Mouse (Mus musculus) heart, postnatal 0 days (tissue): Measurements from ENCODE around the gene Omt2a. TPM values are rescaled to one million over a fixed set of nuclear protein-coding genes. Genes with fewer than 3 reads are reported as not detected.

Experiments
- ATAC-seq: fragments of 200-750 bp; cut with Nextera tagmentation; 2 replicates; pipeline ENCODE4 v1.8.0; 2017; ENCODE audit warnings: low read depth, moderate number of reproducible peaks, moderate library complexity; ENCODE audit not compliant: insufficient read depth
- DNase-seq: peaks from one replicate; pipeline ENCODE4 v3.0.0-alpha.2; 2016; ENCODE audit warnings: low spot score
- H3K27ac ChIP-seq: fragments of 300-500 bp; sonication (generic); 2 replicates; pipeline ENCODE4 v1.5.1; 2014; ENCODE audit warnings: low read depth, mild to moderate bottlenecking
- H3K27me3 ChIP-seq: fragments of 300-500 bp; sonication (generic); 2 replicates; pipeline ENCODE4 v1.6.1; 2014; ENCODE audit warnings: low read length, mixed read lengths; ENCODE audit not compliant: control insufficient read depth, insufficient read depth
- H3K36me3 ChIP-seq: fragments of 300-500 bp; sonication (generic); replicated peaks from 2 replicates; pipeline ENCODE4 v1.6.1; 2014; ENCODE audit warnings: low read length, mixed read lengths; ENCODE audit not compliant: control insufficient read depth, insufficient read depth
- H3K4me1 ChIP-seq: fragments of 300-500 bp; sonication (generic); 2 replicates; pipeline ENCODE4 v1.6.1; 2014; ENCODE audit warnings: antibody characterized with exemption; ENCODE audit not compliant: control insufficient read depth, insufficient read depth
- H3K4me2 ChIP-seq: fragments of 300-500 bp; sonication (generic); 2 replicates; pipeline ENCODE4 v1.6.1; 2014; ENCODE audit warnings: low read depth, mild to moderate bottlenecking, low read length, moderate library complexity
- H3K4me3 ChIP-seq: fragments of 300-500 bp; sonication (generic); 2 replicates; pipeline ENCODE4 v1.5.1; 2014; ENCODE audit warnings: low read depth, low read length
- H3K9ac ChIP-seq: fragments of 300-500 bp; sonication (generic); replicated peaks from 2 replicates; pipeline ENCODE4 v1.6.1; 2014; ENCODE audit warnings: low read depth, low read length, mixed read lengths
- H3K9me3 ChIP-seq: fragments of 300-500 bp; sonication (generic); replicated peaks from 2 replicates; pipeline ENCODE4 v1.6.1; 2016; ENCODE audit warnings: low read length; ENCODE audit not compliant: control insufficient read depth
- CTCF ChIP-seq: IDR thresholded peaks from 2 replicates; pipeline ENCODE4 v1.5.1; 2016; ENCODE audit warnings: antibody characterized with exemption, control low read depth, low read depth
- EP300 ChIP-seq: IDR thresholded peaks from 2 replicates; pipeline ENCODE4 v1.6.1; 2016; ENCODE audit warnings: antibody characterized with exemption, low read depth
- WGBS: fragments of 180-500 bp; shearing (Covaris S2); extraction: QIAGEN DNeasy Blood & Tissue Kit; methylation state at CpG from one replicate; pipeline ENCODE4 v1.1.7; 2014; 5-methylcytosine and 5-hydroxymethylcytosine counted together
- polyA plus RNA-seq: library from polyadenylated mRNA; unstranded; fragments of >200 nt; fragmentation: Nextera tagmentation; extraction: Ambion mirVana; gene quantifications from 2 replicates; pipeline ENCODE4 v1.2.1, GENCODE M21; 2015
- total RNA-seq: library from RNA; depleted of rRNA; stranded (reverse); fragments of >200 nt; gene quantifications from 2 replicates; pipeline ENCODE4 v1.2.3, GENCODE M21; 2014; ENCODE audit warnings: low replicate concordance; rRNA removed

Omt2a gene
- total RNA-seq (not detected in 2 replicates), polyA plus RNA-seq (not detected in 2 replicates)

DNA sequence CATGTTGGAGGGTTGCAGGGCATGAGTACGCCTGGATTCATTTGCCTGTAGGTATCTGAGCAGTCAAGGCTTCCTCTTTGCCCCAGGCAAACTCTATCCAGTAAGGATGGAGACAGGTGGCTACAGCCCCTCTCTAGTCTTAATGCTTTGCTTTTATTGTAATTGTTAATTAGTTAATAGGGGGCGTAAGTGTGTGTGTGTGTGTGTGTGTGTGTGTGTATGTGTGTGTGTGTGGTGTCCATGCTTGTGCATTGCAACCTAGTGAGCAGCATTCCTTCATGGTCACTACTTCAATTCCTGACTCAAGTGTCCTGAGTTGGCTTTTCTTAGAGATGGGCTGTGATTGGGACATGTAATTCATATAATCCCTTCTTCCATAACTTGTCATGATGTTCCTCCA lies at the start of gene Omt2a:
Gene Omt2a (minus strand): TSS at position 101 of the 400 bp plus-strand sequence.
- Histone ChIP-seq H3K36me3 (no peaks in the 10 kb centered on the region), H3K4me3 (no peak within 1 kb of the TSS), H3K4me2 (no peak within 1 kb of the TSS), H3K4me1 (no peaks in the 10 kb centered on the region), H3K27ac (no peak within 1 kb of the TSS), H3K27me3 (no peaks in the 10 kb centered on the region), H3K9ac (no peak within 1 kb of the TSS), H3K9me3 (no peaks in the 10 kb centered on the region)
- TF ChIP-seq EP300 (no peak), CTCF (no peak)
- ATAC-seq (no peak), DNase-seq (no peak)
- WGBS = 62% methylated on average over 2 of the region's 2 CpGs

DNA sequence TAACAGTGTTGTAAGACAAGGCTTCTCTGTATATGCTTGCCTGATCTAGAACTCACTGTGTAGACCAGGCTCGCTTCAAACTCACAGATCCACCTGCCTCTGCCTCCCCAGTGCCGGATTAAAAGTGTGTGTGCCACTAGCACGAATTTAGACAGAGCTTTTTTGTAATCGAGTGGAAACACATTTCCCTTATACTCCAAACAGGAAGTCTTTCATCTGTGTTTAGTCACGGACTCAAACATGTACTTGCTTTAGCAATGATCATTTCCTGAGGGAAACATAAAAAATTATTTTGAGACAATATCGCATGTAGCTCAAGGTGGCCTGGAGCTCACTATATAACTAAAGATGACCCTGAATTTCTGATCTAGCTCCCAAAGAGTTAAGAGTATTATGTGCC lies 48.8 kb upstream of the Omt2a start:
- Histone ChIP-seq H3K9me3 (no peaks in the 10 kb centered on the region), H3K36me3 (no peaks in the 10 kb centered on the region), H3K27me3 (no peaks in the 10 kb centered on the region), H3K4me2 (no peak overlapping the region), H3K4me3 (no peak overlapping the region), H3K9ac (no peak overlapping the region), H3K27ac (no peak overlapping the region), H3K4me1 (no peaks in the 10 kb centered on the region)
- ATAC-seq (no peak), DNase-seq (no peak)
- TF ChIP-seq CTCF (no peak), EP300 (no peak)
- 51% methylated on average over 6 of the region's 6 CpGs for WGBS

DNA sequence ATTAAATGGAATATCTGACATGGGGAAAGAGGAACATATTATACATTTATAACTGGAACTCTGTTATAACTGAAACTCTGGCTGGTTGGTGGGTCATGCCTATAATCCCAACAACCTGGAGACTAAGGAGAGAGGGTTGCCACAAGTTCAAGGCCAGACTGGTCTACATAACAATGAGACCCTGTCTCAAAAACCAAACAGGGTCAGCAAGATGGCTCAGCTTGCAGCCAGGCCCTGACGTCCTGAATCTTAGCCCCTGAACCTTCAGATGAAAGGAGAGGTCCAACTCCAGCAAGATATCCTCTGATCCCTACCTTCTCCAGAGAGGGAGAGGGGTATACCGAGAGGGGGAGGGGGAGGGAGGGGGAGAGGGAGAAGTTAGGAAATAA lies 45.9 kb upstream of the Omt2a start:
- ATAC-seq = no peak

DNA sequence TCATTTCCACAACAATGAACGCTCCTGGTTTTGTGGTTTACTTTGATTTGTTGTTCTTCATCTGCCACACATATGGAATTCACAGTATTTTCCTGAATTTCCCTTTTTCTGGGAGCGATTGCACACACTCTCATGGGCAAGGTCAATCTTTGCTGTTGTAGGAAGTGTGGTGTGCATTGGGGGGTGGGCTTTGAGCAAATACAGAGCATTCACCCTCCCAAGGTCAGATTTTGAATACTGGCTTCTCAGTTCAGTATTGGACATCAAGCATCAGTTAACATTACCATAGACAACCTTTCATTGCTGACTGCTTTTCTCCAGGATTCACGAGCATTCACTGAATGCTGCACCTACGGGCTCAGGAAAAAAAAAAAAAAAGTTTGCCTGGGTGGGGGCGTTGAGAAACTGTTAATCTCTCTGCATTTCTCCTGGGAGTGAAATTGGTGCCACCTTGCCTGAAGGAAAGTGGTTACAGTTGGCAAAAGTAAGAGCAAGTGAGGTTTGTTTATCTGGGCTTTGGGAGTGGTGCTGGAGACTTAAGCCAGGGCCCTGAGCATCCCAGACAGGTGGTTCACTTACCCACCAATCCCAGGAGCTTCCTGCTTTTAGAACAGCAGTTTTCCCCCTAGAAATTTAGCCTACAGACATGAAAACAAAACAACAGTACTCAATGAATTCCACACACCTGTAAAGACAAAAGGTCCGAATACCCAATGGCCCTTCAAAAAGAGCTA lies 45.3 kb upstream of the Omt2a start:
- no peak for TF ChIP-seq CTCF
- Histone ChIP-seq H3K4me3 (no peak overlapping the region), H3K36me3 (no peaks in the 10 kb centered on the region), H3K4me2 (no peak overlapping the region), H3K27me3 (no peaks in the 10 kb centered on the region), H3K9me3 (no peaks in the 10 kb centered on the region), H3K27ac (no peak overlapping the region), H3K9ac (no peak overlapping the region), H3K4me1 (no peaks in the 10 kb centered on the region)
- 75% methylated on average over 6 of the region's 6 CpGs for WGBS
- no peak for DNase-seq
- no peak for ATAC-seq

More for the DNA sequence above, 45.9 kb upstream of the Omt2a start:
- no peak overlapping the region for H3K9ac ChIP-seq
- H3K27me3 ChIP-seq = no peaks in the 10 kb centered on the region
- H3K36me3 ChIP-seq = no peaks in the 10 kb centered on the region
- H3K4me1 ChIP-seq = no peaks in the 10 kb centered on the region
- H3K4me3 ChIP-seq = no peak overlapping the region
- DNase-seq = no peak
- H3K9me3 ChIP-seq = no peaks in the 10 kb centered on the region
- H3K27ac ChIP-seq = no peak overlapping the region
- TF ChIP-seq EP300 (no peak), CTCF (no peak)
- 39% methylated on average over 2 of the region's 2 CpGs for WGBS
- no peak overlapping the region for H3K4me2 ChIP-seq

GRCm38 (mm10) chr9:78358053-78358452 lies 43.5 kb upstream of the Omt2a start:
- TF ChIP-seq CTCF (peak; percentile 75), EP300 (no peak)
- no peak overlapping the region for H3K4me2 ChIP-seq
- H3K4me1 ChIP-seq = no peaks in the 10 kb centered on the region
- no peak overlapping the region for H3K9ac ChIP-seq
- H3K36me3 ChIP-seq = no peaks in the 10 kb centered on the region
- H3K27me3 ChIP-seq = no peaks in the 10 kb centered on the region
- WGBS = 7% methylated on average over 9 of the region's 9 CpGs
- ATAC-seq (peak; percentile 33; the same call in 1 of the 2 replicates), DNase-seq (peak; percentile 49)
- no peaks in the 10 kb centered on the region for H3K9me3 ChIP-seq
- H3K4me3 ChIP-seq = no peak overlapping the region
- no peak overlapping the region for H3K27ac ChIP-seq

GRCm38 (mm10) chr9:78355611-78356010 lies 41.0 kb upstream of the Omt2a start, which contains the start of gene Gsta2:
TSS of gene Gsta2 (minus strand) at chr9:78355788.
- no peak for ATAC-seq
- TF ChIP-seq CTCF (no peak), EP300 (no peak)
- H3K9me3 ChIP-seq = no peaks in the 10 kb centered on the region

More at GRCm38 (mm10) chr9:78355611-78356010, 41.0 kb upstream of the Omt2a start, which contains the start of gene Gsta2:
- no peak for DNase-seq
- H3K27me3 ChIP-seq = no peaks in the 10 kb centered on the region
- 84% methylated on average over 8 of the region's 8 CpGs for WGBS
- H3K4me1 ChIP-seq = no peaks in the 10 kb centered on the region
- no peak within 1 kb of the TSS for H3K27ac ChIP-seq
- no peaks in the 10 kb centered on the region for H3K36me3 ChIP-seq
- no peak within 1 kb of the TSS for H3K4me3 ChIP-seq
- H3K4me2 ChIP-seq = no peak within 1 kb of the TSS
- no peak within 1 kb of the TSS for H3K9ac ChIP-seq
